Mouse (Mus musculus): ENCODE data around the gene Epha2.

- TF ChIP-seq NANOG (IDR thresholded peaks at IDR 0.05; ENCODE audit: borderline replicate concordance, low read length) = no peak
- no peak for TF ChIP-seq CTCF (conservative IDR thresholded peaks at IDR 0.05; ENCODE audit: low read length)
- TF ChIP-seq POU5F1 (IDR thresholded peaks at IDR 0.05; ENCODE audit: borderline replicate concordance, low read length) = no peak
Observed at GRCm38 (mm10) chr4:141286860-141287517, 14.1 kb upstream of the Epha2 start.
